Mouse (Mus musculus) megakaryocyte-erythroid progenitor cell, adult 5-6 weeks (primary cell): ENCODE data around the gene Gcnt7. TPM values are rescaled to one million over a fixed set of nuclear protein-coding genes. Genes with fewer than 3 reads are reported as not detected.

Experiments used
- ATAC-seq: replicated peaks from 2 replicates; pipeline ENCODE4 v1.8.0; 2016; ENCODE audit warnings: mild to moderate bottlenecking, inconsistent platforms; ENCODE audit not compliant: severe bottlenecking, poor library complexity, low FRiP score, low TSS enrichment
- total RNA-seq, 2 experiments: library from RNA; stranded (forward) in 1 of 2; stranded (reverse) in 1 of 2; fragments of 200-1000, 215-1000 nt in 1 of 2; fragments of >200 nt in 1 of 2; fragmentation: Nextera tagmentation in 1 of 2; gene quantifications; 2 replicates each; pipeline ENCODE4 v1.2.3; 2014 to 2017

Gcnt7 gene
- total RNA-seq, 2 experiments from 2014 or later, result not detected

GRCm38 (mm10) chr2:172466427-172467132 is 8.2 kb upstream of the Gcnt7 start:
- ATAC-seq, result no peak

- no peak for ATAC-seq
Observed at GRCm38 (mm10) chr2:172462813-172463212, 4.4 kb upstream of the Gcnt7 start.

GRCm38 (mm10) chr2:172460647-172461046 is 2.3 kb upstream of the Gcnt7 start:
- no peak for ATAC-seq

- ATAC-seq, result no peak
Observed at GRCm38 (mm10) chr2:172452458-172452857, 5.9 kb downstream of the Gcnt7 start.

- ATAC-seq, result no peak
Observed at GRCm38 (mm10) chr2:172452031-172452430, 6.4 kb downstream of the Gcnt7 start.

GRCm38 (mm10) chr2:172450640-172451039 is 7.8 kb downstream of the Gcnt7 start:
- no peak for ATAC-seq

GRCm38 (mm10) chr2:172448329-172448728 is 10.1 kb downstream of the Gcnt7 start:
- ATAC-seq, result no peak

GRCm38 (mm10) chr2:172447317-172447716 is 11.1 kb downstream of the Gcnt7 start:
- ATAC-seq, result peak; percentile 62; the same call in 1 of the 2 replicates

- ATAC-seq, result no peak
Observed at GRCm38 (mm10) chr2:172445617-172446016, 12.8 kb downstream of the Gcnt7 start.

GRCm38 (mm10) chr2:172441176-172441575 is 17.2 kb downstream of the Gcnt7 start:
- ATAC-seq, result peak; percentile 78

GRCm38 (mm10) chr2:172440640-172441005 is 17.8 kb downstream of the Gcnt7 start:
- peak; percentile 35 for ATAC-seq

GRCm38 (mm10) chr2:172439843-172440639 is 18.4 kb downstream of the Gcnt7 start, which contains the start of gene Rtf2:
Gene Rtf2, plus strand, starts transcription at chr2:172440556.
- ATAC-seq, result peak; percentile 87

GRCm38 (mm10) chr2:172437371-172437952 is 20.9 kb downstream of the Gcnt7 start:
- ATAC-seq, result no peak

GRCm38 (mm10) chr2:172433746-172434145 is 24.6 kb downstream of the Gcnt7 start:
- no peak for ATAC-seq

GRCm38 (mm10) chr2:172430609-172431008 is 27.8 kb downstream of the Gcnt7 start:
- peak; percentile 96 for ATAC-seq

- no peak for ATAC-seq
Observed at GRCm38 (mm10) chr2:172418208-172418607, 40.2 kb downstream of the Gcnt7 start.

- no peak for ATAC-seq
Observed at GRCm38 (mm10) chr2:172416876-172417275, 41.5 kb downstream of the Gcnt7 start.

- ATAC-seq, result no peak
Observed at GRCm38 (mm10) chr2:172416218-172416617, 42.2 kb downstream of the Gcnt7 start.

- ATAC-seq, result no peak
Observed at GRCm38 (mm10) chr2:172413894-172414293, 44.5 kb downstream of the Gcnt7 start.

GRCm38 (mm10) chr2:172413273-172413672 is 45.1 kb downstream of the Gcnt7 start:
- ATAC-seq, result no peak
